Mouse (Mus musculus) gastrocnemius, adult 2 months (tissue): ENCODE results near the gene Ppm1h. TPM values are rescaled to one million over a fixed set of nuclear protein-coding genes. Genes with fewer than 3 reads are reported as not detected.

Source experiments
- DNase-seq: peaks from one replicate; pipeline ENCODE4 v3.0.0; 2022
- H3K27ac ChIP-seq: fragments of 200-600 bp; 2 replicates; pipeline ENCODE4 v1.8.1; 2022; ENCODE audit warnings: mild to moderate bottlenecking
- H3K4me3 ChIP-seq: fragments of 200-600 bp; 2 replicates; pipeline ENCODE4 v1.8.1; 2022; ENCODE audit warnings: mild to moderate bottlenecking, moderate library complexity
- CTCF ChIP-seq: fragments of 200-600 bp; IDR thresholded peaks from 2 replicates; pipeline ENCODE4 v1.8.1; 2022; ENCODE audit warnings: antibody characterized with exemption, mild to moderate bottlenecking, moderate library complexity
- intact Hi-C: fragments of 180-260 bp; cut with DNase I; formaldehyde crosslinking; loops from one replicate; pipeline ENCODE4 v1.15.1; 2025
- total RNA-seq, 2 experiments: library from RNA; stranded (reverse); gene quantifications; 2 replicates each; pipeline ENCODE4 v1.2.3; 2021

Ppm1h gene
- total RNA-seq, 2 experiments from 2014 or later: 1.2 to 2.0 TPM

GRCm38 (mm10) chr10:122739037-122739436 lies 60.5 kb downstream of the Ppm1h start:
- H3K4me3 ChIP-seq: no peak overlapping the region
- intact Hi-C loops: no loop called here
- DNase-seq: no peak
- TF ChIP-seq CTCF: no peak
- H3K27ac ChIP-seq: no peak overlapping the region

DNA sequence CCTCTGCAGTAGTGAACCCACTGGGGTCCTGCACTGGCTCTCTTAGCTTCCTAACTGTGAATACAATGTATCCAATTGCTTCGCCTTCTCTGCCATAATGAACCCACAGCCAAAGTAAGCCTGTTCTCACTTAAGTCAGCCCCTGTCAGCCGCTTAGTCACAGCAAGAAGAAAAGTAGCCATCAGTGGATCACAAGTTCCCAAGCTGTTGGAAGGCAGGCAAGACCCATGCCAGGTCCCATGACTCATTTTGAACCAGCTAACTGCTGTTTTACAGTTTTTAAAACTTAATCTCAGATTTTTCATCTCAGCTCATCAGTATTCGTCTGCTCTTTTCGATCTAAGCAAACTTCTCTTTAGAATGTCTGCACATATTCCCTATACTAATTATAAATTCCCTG lies 61.6 kb downstream of the Ppm1h start:
- no peak for DNase-seq
- H3K27ac ChIP-seq: no peak overlapping the region
- no peak for TF ChIP-seq CTCF
- H3K4me3 ChIP-seq: no peak overlapping the region
- intact Hi-C loops: no loop called here

- DNase-seq: no peak
- no peak for TF ChIP-seq CTCF
- intact Hi-C loops: no loop called here
- Histone ChIP-seq H3K27ac (no peak overlapping the region), H3K4me3 (no peak overlapping the region)
Observed at GRCm38 (mm10) chr10:122741191-122741590, 62.6 kb downstream of the Ppm1h start.

DNA sequence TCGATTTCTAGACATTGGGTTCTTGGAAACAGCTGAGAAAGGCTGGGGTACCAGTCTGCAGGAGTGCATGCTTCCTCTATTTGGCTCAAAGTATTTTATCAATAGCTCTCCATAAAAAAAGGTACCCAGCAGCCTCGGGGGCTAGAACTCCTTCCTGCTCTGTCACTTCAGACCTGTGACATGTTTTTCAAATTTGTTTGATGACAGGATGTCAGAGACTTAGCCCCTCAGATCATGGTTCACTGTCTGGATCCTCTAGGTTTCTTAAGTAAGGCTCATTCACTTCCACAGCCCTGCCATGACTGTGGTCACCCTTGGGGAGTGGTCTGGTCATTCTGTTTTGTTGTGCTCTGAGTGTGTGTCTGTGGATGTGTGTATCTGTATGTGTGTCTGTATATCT lies 63.6 kb downstream of the Ppm1h start:
- DNase-seq: no peak
- no peak for TF ChIP-seq CTCF
- no peak overlapping the region for H3K27ac ChIP-seq
- intact Hi-C loops: no loop called here
- no peak overlapping the region for H3K4me3 ChIP-seq

DNA sequence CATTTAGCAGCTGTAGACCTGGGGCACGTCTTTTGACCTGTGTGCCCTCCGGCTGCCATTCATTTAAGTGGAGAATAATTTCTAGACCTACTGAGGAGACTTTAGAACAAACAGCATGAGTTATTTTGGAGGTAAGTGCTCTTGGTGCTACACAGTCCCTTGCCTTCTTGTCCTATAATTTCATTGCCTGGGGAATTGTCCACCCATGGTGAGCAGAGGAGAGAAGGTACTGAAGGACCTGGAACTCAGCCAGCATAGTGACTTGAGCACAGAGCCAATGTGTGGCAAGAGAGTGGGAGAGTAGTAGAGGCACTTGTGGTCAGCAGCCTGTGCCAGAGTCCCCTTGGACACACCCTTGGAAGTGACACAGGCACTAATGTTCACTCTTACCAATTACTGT lies 64.8 kb downstream of the Ppm1h start:
- DNase-seq: no peak
- intact Hi-C loops: no loop called here

GRCm38 (mm10) chr10:122744970-122745369 lies 66.4 kb downstream of the Ppm1h start:
- Histone ChIP-seq H3K4me3 (no peak overlapping the region), H3K27ac (no peak overlapping the region)
- no peak for DNase-seq
- no peak for TF ChIP-seq CTCF
- intact Hi-C loops: no loop called here

More for the DNA sequence above, 64.8 kb downstream of the Ppm1h start:
- Histone ChIP-seq H3K4me3 (no peak overlapping the region), H3K27ac (no peak overlapping the region)
- no peak for TF ChIP-seq CTCF

DNA sequence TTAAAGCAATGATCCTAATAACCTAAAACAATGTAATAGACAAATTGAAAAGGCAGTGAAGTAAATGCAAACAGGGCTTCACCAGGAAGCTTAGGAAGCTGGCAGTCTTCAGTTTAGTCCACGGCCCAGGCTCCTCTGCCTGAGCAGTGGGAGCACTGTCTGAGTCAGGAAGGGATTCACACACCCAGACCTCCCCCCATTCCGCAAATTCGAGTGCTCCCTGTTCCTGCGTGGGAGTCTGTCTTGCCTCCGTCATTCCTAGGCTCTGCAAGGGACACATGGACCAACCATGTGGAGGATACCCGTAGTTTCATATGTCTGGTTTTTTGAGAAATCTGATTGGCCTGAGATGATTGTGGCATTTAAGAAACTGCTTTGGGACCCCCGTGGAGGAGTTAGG lies 67.6 kb downstream of the Ppm1h start:
- H3K27ac ChIP-seq: no peak overlapping the region
- DNase-seq: no peak
- H3K4me3 ChIP-seq: no peak overlapping the region
- no peak for TF ChIP-seq CTCF
- intact Hi-C loops: no loop called here

DNA sequence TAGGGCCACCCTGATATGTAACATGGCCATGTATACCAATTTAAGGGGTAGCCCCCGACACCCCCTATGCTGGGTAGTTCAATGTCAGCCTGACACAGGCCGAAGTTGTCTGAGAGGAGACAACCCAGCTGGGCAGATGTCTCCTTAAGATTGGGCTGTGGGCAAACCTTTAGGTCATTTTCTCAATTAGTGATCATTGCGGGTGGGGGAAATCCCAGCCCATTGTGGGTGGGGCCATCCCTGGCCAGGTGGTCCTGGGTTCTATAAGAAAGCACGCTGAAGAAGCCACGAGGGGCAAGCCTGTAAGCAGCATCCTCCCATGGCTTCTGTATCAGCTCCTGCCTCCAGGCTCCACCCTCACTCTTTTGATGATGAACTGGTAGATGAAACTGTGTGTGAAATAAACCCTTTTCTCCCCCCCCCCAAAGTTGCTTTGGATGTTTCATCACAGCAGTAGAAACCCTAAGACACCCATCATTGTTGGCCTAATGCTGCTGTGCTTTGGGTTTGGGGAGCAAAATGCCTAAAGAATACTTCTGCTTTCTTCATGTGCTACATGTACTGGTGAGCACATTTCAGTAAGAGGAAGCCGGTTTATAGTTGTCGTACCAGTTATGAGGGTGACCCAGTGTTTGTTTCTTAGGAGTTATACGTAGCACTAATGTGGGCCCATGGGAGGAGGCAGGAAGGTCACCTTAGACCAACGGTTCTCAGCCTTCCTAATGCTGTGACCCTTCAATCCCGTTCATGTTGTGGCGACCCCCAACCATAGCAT lies 68.8 kb downstream of the Ppm1h start:
- TF ChIP-seq CTCF: no peak
- Histone ChIP-seq H3K27ac (no peak overlapping the region), H3K4me3 (no peak overlapping the region)
- DNase-seq: no peak
- intact Hi-C loops: no loop called here

DNA sequence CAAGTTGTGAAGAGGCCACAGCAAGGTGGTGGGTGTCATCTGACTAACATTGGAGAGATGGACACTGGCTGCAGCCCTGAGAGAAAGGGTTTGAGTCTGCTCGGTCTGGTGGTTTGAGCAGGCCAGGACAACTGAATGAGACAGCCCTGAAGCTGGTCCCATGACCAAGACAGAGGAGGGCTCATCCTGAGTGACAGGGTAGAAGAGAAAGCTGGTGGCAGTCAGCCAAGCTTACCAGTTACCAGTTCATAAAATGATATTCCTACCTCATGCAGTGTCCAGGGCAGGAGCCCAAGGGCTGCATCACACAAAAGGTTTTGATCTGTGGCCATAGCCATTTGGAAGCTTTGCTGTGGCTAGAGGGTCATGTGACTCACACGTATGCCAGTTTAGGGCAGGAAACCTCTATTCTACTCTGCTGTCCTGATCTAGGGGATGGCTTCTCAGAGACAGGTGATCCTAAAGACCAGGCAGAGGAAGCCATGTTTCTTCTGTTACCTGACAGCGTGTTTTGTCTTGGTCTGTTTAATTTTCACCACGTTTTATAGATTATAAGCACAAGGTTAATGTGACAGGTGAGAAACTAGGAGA lies 69.9 kb downstream of the Ppm1h start:
- no peak for DNase-seq
- no peak for TF ChIP-seq CTCF
- Histone ChIP-seq H3K4me3 (no peak overlapping the region), H3K27ac (no peak overlapping the region)
- intact Hi-C loops: no loop called here

DNA sequence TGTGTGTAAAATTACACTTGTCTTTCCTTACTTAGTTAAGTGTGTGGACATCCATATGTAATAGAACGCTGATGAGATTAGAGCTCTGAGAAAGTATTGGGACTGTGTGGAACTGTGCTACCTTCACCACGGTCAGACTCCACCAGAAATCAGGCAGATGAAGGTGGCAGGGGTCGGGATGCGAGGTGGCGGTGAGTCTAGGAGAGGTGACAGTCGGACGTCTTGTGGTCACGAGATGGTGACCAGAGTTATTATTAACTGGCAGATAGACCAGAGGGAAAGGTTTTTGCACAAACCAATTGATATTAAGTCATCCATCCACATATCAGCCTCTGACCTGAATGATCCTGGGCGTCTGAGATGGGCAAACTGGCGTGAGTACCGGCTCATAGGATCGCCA lies 70.5 kb downstream of the Ppm1h start:
- no peak for TF ChIP-seq CTCF
- no peak overlapping the region for H3K27ac ChIP-seq
- no peak for DNase-seq
- no peak overlapping the region for H3K4me3 ChIP-seq
- intact Hi-C loops: no loop called here

- no peak for TF ChIP-seq CTCF
- DNase-seq: no peak
- Histone ChIP-seq H3K4me3 (no peak overlapping the region), H3K27ac (no peak overlapping the region)
- intact Hi-C loops: no loop called here
Observed at GRCm38 (mm10) chr10:122749876-122750275, 71.3 kb downstream of the Ppm1h start.

GRCm38 (mm10) chr10:122752950-122753923 lies 74.7 kb downstream of the Ppm1h start:
- intact Hi-C loops: no loop called here
- H3K27ac ChIP-seq: 0 out of 2 replicates have a peak overlapping the region, but pooled peaks have one; percentile 25

DNA sequence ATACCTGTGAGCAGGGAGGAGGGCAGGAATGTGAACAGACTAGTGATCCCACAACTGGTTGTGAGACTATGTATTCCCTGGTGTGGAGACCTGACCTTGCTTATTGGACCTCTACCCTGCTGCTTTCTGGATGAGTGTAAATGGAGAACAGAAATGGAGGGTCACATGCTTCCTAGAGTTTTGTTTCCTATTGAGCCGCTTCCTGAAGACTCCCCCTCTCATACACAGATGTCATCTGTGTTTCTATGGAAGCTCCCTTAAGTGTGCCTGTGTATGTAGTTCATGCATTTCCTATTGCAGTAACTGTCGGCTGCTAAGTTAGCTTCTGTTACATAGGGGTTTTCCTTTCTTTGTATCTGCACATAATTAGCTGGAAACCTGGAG lies 75.4 kb downstream of the Ppm1h start:
- Histone ChIP-seq H3K27ac (0 out of 2 replicates have a peak overlapping the region, but pooled peaks have one; percentile 25), H3K4me3 (no peak overlapping the region)
- intact Hi-C loops: no loop called here
- no peak for DNase-seq
- TF ChIP-seq CTCF: no peak

More at GRCm38 (mm10) chr10:122752950-122753923, 74.7 kb downstream of the Ppm1h start:
- H3K4me3 ChIP-seq: peak overlapping the region; percentile 25; the same call in 1 of the 2 replicates
- TF ChIP-seq CTCF: no peak
- DNase-seq: no peak
